Mouse (Mus musculus) forebrain, embryonic 14.5 days (tissue): ENCODE results near the gene Focad. TPM values are rescaled to one million over a fixed set of nuclear protein-coding genes. Genes with fewer than 3 reads are reported as not detected.
A peak's percentile ranks its signal among the peaks of the same experiment; 100 is the strongest.

Source experiments
- ATAC-seq: fragments of 200-750 bp; cut with Nextera tagmentation; 2 replicates; pipeline ENCODE4 v1.8.0; 2017; ENCODE audit warnings: mild to moderate bottlenecking, moderate library complexity
- DNase-seq: peaks from one replicate; pipeline ENCODE4 v3.0.0-alpha.2; 2015; ENCODE audit warnings: low spot score
- H3K27ac ChIP-seq: fragments of 300-500 bp; sonication (generic); 2 replicates; pipeline ENCODE4 v1.5.1; 2014; ENCODE audit warnings: low read depth, mild to moderate bottlenecking, control low read depth, low read length, moderate library complexity
- H3K27me3 ChIP-seq: fragments of 300-500 bp; sonication (generic); replicated peaks from 2 replicates; pipeline ENCODE4 v1.6.1; 2014; ENCODE audit warnings: low read length, control low read depth, mixed read lengths; ENCODE audit not compliant: control insufficient read depth, insufficient read depth
- H3K36me3 ChIP-seq: fragments of 300-500 bp; sonication (generic); 2 replicates; pipeline ENCODE4 v1.6.1; 2014; ENCODE audit warnings: low read length, control low read depth; ENCODE audit not compliant: control insufficient read depth, insufficient read depth
- H3K4me1 ChIP-seq: fragments of 300-500 bp; sonication (generic); 2 replicates; pipeline ENCODE4 v1.6.1; 2014; ENCODE audit warnings: antibody characterized with exemption, low read length, control low read depth; ENCODE audit not compliant: control insufficient read depth, insufficient read depth
- H3K4me2 ChIP-seq: fragments of 300-500 bp; sonication (generic); 2 replicates; pipeline ENCODE4 v1.6.1; 2014; ENCODE audit warnings: mild to moderate bottlenecking, control low read depth, low read length
- H3K4me3 ChIP-seq: fragments of 300-500 bp; sonication (generic); 2 replicates; pipeline ENCODE4 v1.5.1; 2014; ENCODE audit warnings: low read depth, low read length, control low read depth
- H3K9ac ChIP-seq: fragments of 300-500 bp; sonication (generic); 2 replicates; pipeline ENCODE4 v1.6.1; 2014; ENCODE audit warnings: mild to moderate bottlenecking, low read length, control low read depth, moderate library complexity
- H3K9me3 ChIP-seq: fragments of 300-500 bp; sonication (generic); replicated peaks from 2 replicates; pipeline ENCODE4 v1.6.1; 2016; ENCODE audit warnings: low read length, control low read depth, mixed read lengths; ENCODE audit not compliant: control insufficient read depth
- WGBS: fragments of 180-500 bp; shearing (Covaris S2); extraction: QIAGEN DNeasy Blood & Tissue Kit; methylation state at CpG from one replicate; pipeline ENCODE4 v1.1.7; 2014; 5-methylcytosine and 5-hydroxymethylcytosine counted together
- polyA plus RNA-seq: library from polyadenylated mRNA; unstranded; fragments of >200 nt; fragmentation: Nextera tagmentation; extraction: Ambion mirVana; gene quantifications from 2 replicates; pipeline ENCODE4 v1.2.1, GENCODE M21; 2014

The Focad gene
- polyA plus RNA-seq, 1 experiment from 2014 or later: 20.1 TPM

GRCm38 (mm10) chr4:88135936-88136335 is 41.5 kb downstream of the Focad start:
- Histone ChIP-seq H3K36me3 (no peaks in the 10 kb centered on the region), H3K27me3 (no peaks in the 10 kb centered on the region), H3K9ac (no peak overlapping the region), H3K4me1 (peaks cover 10% of the 10 kb centered on the region; the same call in 1 of the 2 replicates), H3K4me3 (no peak overlapping the region), H3K9me3 (no peaks in the 10 kb centered on the region), H3K4me2 (no peak overlapping the region), H3K27ac (peak overlapping the region; percentile 35; the same call in 1 of the 2 replicates)
- 3% methylated on average over 2 of the region's 2 CpGs for WGBS
- ATAC-seq (no peak), DNase-seq (peak; percentile 22)

- DNase-seq (peak; percentile 68), ATAC-seq (peak; percentile 61; the same call in 1 of the 2 replicates)
These were observed 42.1 kb downstream of the Focad start for GRCm38 (mm10) chr4:88136528-88136927.

DNA sequence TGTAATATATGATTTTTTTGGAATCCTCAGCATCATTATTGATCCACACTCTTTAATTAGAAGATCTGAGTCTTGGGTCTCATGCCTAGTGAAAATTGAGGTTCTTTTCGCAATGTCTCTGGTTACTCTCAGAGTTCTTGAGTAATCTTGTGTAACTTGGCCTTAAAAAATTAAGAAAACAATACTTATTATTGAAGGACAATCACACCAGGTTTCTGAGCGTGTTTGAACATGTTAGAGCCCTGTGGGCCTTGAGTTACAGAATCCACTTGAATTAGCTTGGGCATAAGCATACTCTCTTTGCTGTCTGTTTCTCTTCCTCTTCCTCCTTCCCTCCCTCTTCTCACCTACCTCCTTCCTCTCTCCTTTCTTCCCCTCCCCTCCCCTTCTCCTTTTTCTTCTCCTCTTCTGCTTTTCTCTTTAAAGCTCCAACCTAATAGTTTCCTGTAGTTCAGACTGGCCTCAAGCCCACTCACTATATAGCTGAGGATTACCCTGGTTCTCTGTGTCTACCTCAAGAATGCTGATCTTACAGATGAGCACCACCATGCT is 44.0 kb downstream of the Focad start:
- H3K27me3 ChIP-seq: no peaks in the 10 kb centered on the region
- H3K4me3 ChIP-seq: no peak overlapping the region
- H3K27ac ChIP-seq: no peak overlapping the region
- H3K9ac ChIP-seq: no peak overlapping the region
- H3K4me2 ChIP-seq: no peak overlapping the region
- no peak for ATAC-seq
- DNase-seq: no peak
- WGBS: 93% methylated on average over 2 of the region's 2 CpGs
- H3K9me3 ChIP-seq: no peaks in the 10 kb centered on the region
- H3K36me3 ChIP-seq: no peaks in the 10 kb centered on the region
- H3K4me1 ChIP-seq: peaks cover 10% of the 10 kb centered on the region; the same call in 1 of the 2 replicates

More at GRCm38 (mm10) chr4:88136528-88136927, 42.1 kb downstream of the Focad start:
- no peaks in the 10 kb centered on the region for H3K36me3 ChIP-seq
- no peak overlapping the region for H3K4me3 ChIP-seq
- peaks cover 10% of the 10 kb centered on the region; the same call in 1 of the 2 replicates for H3K4me1 ChIP-seq
- H3K27me3 ChIP-seq: no peaks in the 10 kb centered on the region
- whole genome bisulfite sequencing: 12% methylated on average over 4 of the region's 4 CpGs
- no peak overlapping the region for H3K27ac ChIP-seq
- no peak overlapping the region for H3K9ac ChIP-seq
- no peak overlapping the region for H3K4me2 ChIP-seq
- no peaks in the 10 kb centered on the region for H3K9me3 ChIP-seq

- Histone ChIP-seq H3K27ac (no peak overlapping the region), H3K9ac (no peak overlapping the region), H3K27me3 (no peaks in the 10 kb centered on the region), H3K4me1 (no peaks in the 10 kb centered on the region), H3K36me3 (no peaks in the 10 kb centered on the region), H3K4me2 (no peak overlapping the region), H3K9me3 (no peaks in the 10 kb centered on the region), H3K4me3 (no peak overlapping the region)
- 56% methylated on average over 1 of the region's 1 CpGs for WGBS
- ATAC-seq (no peak), DNase-seq (no peak)
These were observed 55.0 kb downstream of the Focad start for GRCm38 (mm10) chr4:88149462-88149861.

GRCm38 (mm10) chr4:88155490-88156160 is 61.2 kb downstream of the Focad start:
- Histone ChIP-seq H3K27me3 (no peaks in the 10 kb centered on the region), H3K36me3 (no peaks in the 10 kb centered on the region), H3K4me1 (peaks cover 14% of the 10 kb centered on the region), H3K27ac (no peak overlapping the region), H3K4me3 (no peak overlapping the region), H3K9me3 (no peaks in the 10 kb centered on the region), H3K9ac (no peak overlapping the region), H3K4me2 (no peak overlapping the region)
- no peak for ATAC-seq
- WGBS: 59% methylated on average over 3 of the region's 3 CpGs
- no peak for DNase-seq

DNA sequence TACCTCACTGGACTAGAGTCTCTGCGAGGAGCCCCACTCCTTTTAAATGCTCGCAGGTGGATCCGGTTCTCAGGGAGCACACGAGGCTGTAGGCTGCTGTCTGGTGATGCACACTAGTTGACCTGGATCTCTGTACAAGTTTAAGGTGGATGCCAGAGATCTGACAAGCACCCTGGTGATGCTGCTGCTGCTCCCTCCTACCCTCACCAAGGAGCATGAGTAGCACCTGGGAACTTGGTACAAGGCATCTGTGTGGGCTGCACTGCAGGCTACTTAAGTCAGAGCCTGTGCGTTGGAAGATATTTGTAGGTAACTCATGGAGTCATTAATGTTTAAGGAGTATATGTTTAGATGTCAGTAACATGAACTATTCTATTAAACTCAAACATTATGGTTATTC is 62.5 kb downstream of the Focad start:
- no peak for DNase-seq
- no peak for ATAC-seq
- Histone ChIP-seq H3K4me3 (no peak overlapping the region), H3K27ac (no peak overlapping the region; the same call in 1 of the 2 replicates), H3K36me3 (no peaks in the 10 kb centered on the region), H3K9me3 (no peaks in the 10 kb centered on the region), H3K4me2 (no peak overlapping the region), H3K27me3 (no peaks in the 10 kb centered on the region), H3K4me1 (peaks cover 14% of the 10 kb centered on the region), H3K9ac (no peak overlapping the region)
- WGBS: 90% methylated on average over 5 of the region's 5 CpGs

- Histone ChIP-seq H3K4me2 (no peak overlapping the region), H3K27me3 (no peaks in the 10 kb centered on the region), H3K9me3 (no peaks in the 10 kb centered on the region), H3K27ac (no peak overlapping the region; the same call in 1 of the 2 replicates), H3K36me3 (no peaks in the 10 kb centered on the region), H3K4me3 (no peak overlapping the region), H3K9ac (no peak overlapping the region), H3K4me1 (peaks cover 14% of the 10 kb centered on the region)
- ATAC-seq (peak; percentile 54; the same call in 1 of the 2 replicates), DNase-seq (peak; percentile 65)
- WGBS: 71% methylated on average over 6 of the region's 6 CpGs
These were observed 63.2 kb downstream of the Focad start for GRCm38 (mm10) chr4:88157644-88158043.

DNA sequence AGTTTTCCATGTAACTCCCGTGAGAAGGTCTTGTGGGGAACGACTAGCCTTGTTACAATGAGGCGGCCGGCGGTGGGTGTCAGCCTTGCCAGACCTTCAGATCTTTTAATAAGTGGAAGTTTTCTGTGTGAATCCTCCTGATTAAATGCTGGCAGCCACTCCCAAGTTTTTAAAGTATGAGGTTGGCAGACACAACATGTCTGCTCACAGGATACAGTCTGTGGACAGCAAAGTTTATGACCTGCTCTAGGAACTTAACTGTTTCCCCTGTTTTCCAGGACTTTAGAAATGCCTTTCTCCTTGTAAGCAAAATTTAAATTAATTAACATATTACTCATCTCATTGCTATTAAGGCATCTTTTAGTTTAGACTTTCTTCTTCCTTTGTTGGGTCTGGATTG is 64.8 kb downstream of the Focad start:
- no peaks in the 10 kb centered on the region for H3K9me3 ChIP-seq
- ATAC-seq (no peak), DNase-seq (peak; percentile 46)
- peaks cover 20% of the 10 kb centered on the region for H3K4me1 ChIP-seq
- H3K9ac ChIP-seq: no peak overlapping the region
- H3K27ac ChIP-seq: peak overlapping the region; percentile 56
- H3K27me3 ChIP-seq: no peaks in the 10 kb centered on the region
- H3K4me2 ChIP-seq: no peak overlapping the region
- H3K36me3 ChIP-seq: no peaks in the 10 kb centered on the region
- WGBS: 56% methylated on average over 5 of the region's 5 CpGs
- H3K4me3 ChIP-seq: no peak overlapping the region

- DNase-seq: peak; percentile 73
These were observed 65.3 kb downstream of the Focad start for GRCm38 (mm10) chr4:88159700-88160099.

More at GRCm38 (mm10) chr4:88159700-88160099, 65.3 kb downstream of the Focad start:
- H3K4me1 ChIP-seq: peaks cover 20% of the 10 kb centered on the region
- no peak overlapping the region for H3K4me2 ChIP-seq
- no peaks in the 10 kb centered on the region for H3K27me3 ChIP-seq
- H3K27ac ChIP-seq: 0 out of 2 replicates have a peak overlapping the region, but pooled peaks have one; percentile 49
- no peak overlapping the region for H3K4me3 ChIP-seq
- H3K9me3 ChIP-seq: no peaks in the 10 kb centered on the region
- peak; percentile 62; the same call in 1 of the 2 replicates for ATAC-seq
- WGBS: 45% methylated on average over 6 of the region's 6 CpGs
- no peaks in the 10 kb centered on the region for H3K36me3 ChIP-seq
- no peak overlapping the region for H3K9ac ChIP-seq
